10 mouse cellular contexts compared by ENCODE assay signal in the genomic region with DNA sequence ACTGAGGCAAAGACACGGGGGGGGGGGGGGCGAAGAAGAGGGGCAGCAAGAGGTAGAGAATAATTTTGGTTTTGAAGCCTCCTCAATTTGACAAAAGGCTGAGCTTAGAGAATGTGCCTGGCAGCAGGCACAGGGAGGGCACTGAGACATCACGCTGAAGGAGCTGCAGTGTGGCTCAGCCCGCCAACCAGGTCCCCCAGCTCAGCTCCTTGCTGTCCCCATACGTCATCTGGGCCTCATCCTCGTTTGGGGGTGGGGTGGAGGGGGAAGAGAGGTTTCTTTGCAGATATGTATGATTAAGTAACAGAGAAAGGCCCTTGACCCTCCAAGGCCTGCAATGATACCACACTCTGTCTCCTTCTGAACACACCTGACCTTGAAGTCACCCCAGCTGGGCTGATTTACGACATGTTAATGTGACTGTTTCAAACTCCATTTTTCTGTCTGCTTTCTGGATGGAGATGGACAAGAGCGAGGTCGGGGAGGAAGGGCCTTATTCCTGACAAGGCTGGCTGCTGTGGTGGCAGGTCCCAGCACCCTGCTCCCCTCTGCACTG. TPM values are rescaled to one million over a fixed set of nuclear protein-coding genes. Genes with fewer than 3 reads are reported as not detected.
DNase-seq lines count a peak whose midpoint lies in the region; ATAC-seq and TF ChIP-seq lines count a peak whose summit lies in the region.
"Had no signal": no experiment of that assay in that cellular context is flagged by ENCODE, and none has a peak within 500 bp of the region (broad histone marks: within the 10 kb centered on the region; RNA-seq: fewer than 3 reads in every experiment).

No protein-coding gene starts in this region.

- TF ChIP-seq CTCF in midbrain, postnatal 0 days (IDR thresholded peaks at IDR 0.05), result no peak

- 51% methylated on average over 9 of the region's 9 CpGs for WGBS in heart, embryonic 10.5 days
- 79% methylated on average over 9 of the region's 9 CpGs for WGBS in midbrain, embryonic 10.5 days
- WGBS in midbrain, postnatal 0 days, result 74% methylated on average over 9 of the region's 9 CpGs
- 55% methylated on average over 9 of the region's 9 CpGs for WGBS in hindbrain, embryonic 14.5 days
- WGBS in neural tube, embryonic 14.5 days, result 39% methylated on average over 8 of the region's 9 CpGs

- no peak for ATAC-seq in midbrain, postnatal 0 days (ENCODE audit: low FRiP score)
- ATAC-seq in hindbrain, embryonic 14.5 days (ENCODE audit: low FRiP score), result no peak
- ATAC-seq in neural tube, embryonic 14.5 days (ENCODE audit: low read depth), result no peak

- no peak overlapping the region for H3K4me3 ChIP-seq in heart, embryonic 10.5 days
- no peak overlapping the region for H3K4me3 ChIP-seq in midbrain, embryonic 10.5 days
- no peak overlapping the region for H3K4me3 ChIP-seq in midbrain, postnatal 0 days (ENCODE audit: low read depth, low read length)
- no peak overlapping the region for H3K4me3 ChIP-seq in hindbrain, embryonic 14.5 days (replicated peaks; ENCODE audit: low read length)
- H3K4me3 ChIP-seq in neural tube, embryonic 14.5 days (ENCODE audit: low read depth, low read length), result no peak overlapping the region

- H3K36me3 ChIP-seq in heart, embryonic 10.5 days, result no peaks in the 10 kb centered on the region
- H3K36me3 ChIP-seq in midbrain, embryonic 10.5 days, result no peaks in the 10 kb centered on the region
- peaks cover 4% of the 10 kb centered on the region; the same call in 1 of the 2 replicates for H3K36me3 ChIP-seq in midbrain, postnatal 0 days (ENCODE audit: insufficient read depth, low read length)
- no peaks in the 10 kb centered on the region for H3K36me3 ChIP-seq in hindbrain, embryonic 14.5 days (replicated peaks; ENCODE audit: control insufficient read depth, insufficient read depth)
- no peaks in the 10 kb centered on the region for H3K36me3 ChIP-seq in neural tube, embryonic 14.5 days (ENCODE audit: control insufficient read depth, insufficient read depth, low read length)

- DNase-seq in heart, embryonic 10.5 days (ENCODE audit: low spot score), result no peak
- no peak for DNase-seq in heart, adult 8-10 months (ENCODE audit: low spot score)
- no peak for DNase-seq in midbrain, embryonic 10.5 days (ENCODE audit: low spot score)
- no peak for DNase-seq in midbrain, postnatal 0 days (ENCODE audit: low spot score)
- DNase-seq in hindbrain, embryonic 14.5 days (ENCODE audit: low spot score), result no peak
- DNase-seq in left cerebral cortex, postnatal 4 days, result no peak
- DNase-seq in frontal cortex, postnatal 14 days (ENCODE audit: low spot score in 2 of 2), result no peak
- DNase-seq: cerebellum, adult 18-20 months; right cerebral cortex, postnatal 14 days had no signal

- no peak overlapping the region for H3K4me2 ChIP-seq in midbrain, postnatal 0 days (ENCODE audit: low read depth, low read length, poor library complexity, severe bottlenecking)
- no peak overlapping the region for H3K4me2 ChIP-seq in hindbrain, embryonic 14.5 days (replicated peaks)
- no peak overlapping the region for H3K4me2 ChIP-seq in neural tube, embryonic 14.5 days (ENCODE audit: low read depth, low read length)

- no peaks in the 10 kb centered on the region for H3K9me3 ChIP-seq in heart, embryonic 10.5 days
- H3K9me3 ChIP-seq in midbrain, embryonic 10.5 days (replicated peaks), result no peaks in the 10 kb centered on the region
- H3K9me3 ChIP-seq in midbrain, postnatal 0 days (ENCODE audit: low read length), result no peaks in the 10 kb centered on the region
- H3K9me3 ChIP-seq in hindbrain, embryonic 14.5 days (ENCODE audit: control insufficient read depth, low read length), result no peaks in the 10 kb centered on the region
- no peaks in the 10 kb centered on the region for H3K9me3 ChIP-seq in neural tube, embryonic 14.5 days (ENCODE audit: control insufficient read depth, low read length)

- no peak overlapping the region for H3K9ac ChIP-seq in midbrain, postnatal 0 days (replicated peaks; ENCODE audit: low read length, poor library complexity, severe bottlenecking)
- peak overlapping the region; percentile 20; the same call in 1 of the 2 replicates for H3K9ac ChIP-seq in hindbrain, embryonic 14.5 days
- H3K9ac ChIP-seq in neural tube, embryonic 14.5 days (replicated peaks; ENCODE audit: low read depth, low read length), result no peak overlapping the region

- H3K4me1 ChIP-seq in heart, embryonic 10.5 days, result peaks cover 56% of the 10 kb centered on the region
- peaks cover 31% of the 10 kb centered on the region for H3K4me1 ChIP-seq in midbrain, embryonic 10.5 days
- H3K4me1 ChIP-seq in midbrain, postnatal 0 days (ENCODE audit: insufficient read depth, low read length), result 0 out of 2 replicates have a peak, but pooled peaks cover 3% of the 10 kb centered on the region
- H3K4me1 ChIP-seq in hindbrain, embryonic 14.5 days (replicated peaks; ENCODE audit: control insufficient read depth, insufficient read depth, low read length), result peaks cover 11% of the 10 kb centered on the region
- H3K4me1 ChIP-seq in neural tube, embryonic 14.5 days (ENCODE audit: control insufficient read depth, insufficient read depth, low read length), result peaks cover 4% of the 10 kb centered on the region

- peak overlapping the region; percentile 85 for H3K27ac ChIP-seq in heart, embryonic 10.5 days
- H3K27ac ChIP-seq in midbrain, embryonic 10.5 days (replicated peaks), result peak overlapping the region; percentile 55
- no peak overlapping the region for H3K27ac ChIP-seq in midbrain, postnatal 0 days (ENCODE audit: low read depth, low read length)
- no peak overlapping the region for H3K27ac ChIP-seq in hindbrain, embryonic 14.5 days
- H3K27ac ChIP-seq in neural tube, embryonic 14.5 days (ENCODE audit: low read depth, low read length), result 0 out of 2 replicates have a peak overlapping the region, but pooled peaks have one; percentile 6

- intact Hi-C loops in left cerebral cortex, postnatal 4 days (cut with DNase I), result no loop called here

- no peaks in the 10 kb centered on the region for H3K27me3 ChIP-seq in heart, embryonic 10.5 days (ENCODE audit: insufficient read depth, poor library complexity, severe bottlenecking)
- no peaks in the 10 kb centered on the region for H3K27me3 ChIP-seq in midbrain, embryonic 10.5 days (ENCODE audit: low read depth, poor library complexity, severe bottlenecking)
- no peaks in the 10 kb centered on the region for H3K27me3 ChIP-seq in midbrain, postnatal 0 days (ENCODE audit: insufficient read depth, low read length)
- no peaks in the 10 kb centered on the region for H3K27me3 ChIP-seq in hindbrain, embryonic 14.5 days (ENCODE audit: control insufficient read depth, insufficient read depth, low read length)
- H3K27me3 ChIP-seq in neural tube, embryonic 14.5 days (ENCODE audit: control insufficient read depth, insufficient read depth, low read length), result no peaks in the 10 kb centered on the region

RNA-seq across cellular contexts. Expression of a gene that starts 28.9 kb away (rescaled TPM):
- 25.3 and 27.0 TPM in 2 replicates for polyA plus RNA-seq in heart, embryonic 10.5 days (2016; fragmentation: Nextera tagmentation; extraction: Ambion mirVana)
- total RNA-seq in heart, adult 8-10 months (2022), result 1 to 10 TPM in 1 of 4 experiments, under 1 TPM in 1, not detected in 2; 0.54 to 1.0 TPM
- 30.2 and 37.3 TPM in 2 replicates for polyA plus RNA-seq in midbrain, embryonic 10.5 days (2016; fragmentation: Nextera tagmentation; extraction: Ambion mirVana)
- total RNA-seq in midbrain, postnatal 0 days (2014; rRNA removed), result 164 and 199 TPM in 2 replicates
- 271 and 292 TPM in 2 replicates for polyA plus RNA-seq in midbrain, postnatal 0 days (2015; fragmentation: Nextera tagmentation; extraction: Ambion mirVana)
- polyA plus RNA-seq in hindbrain, embryonic 14.5 days (2014; fragmentation: Nextera tagmentation; extraction: Ambion mirVana), result 217 and 222 TPM in 2 replicates
- 202 and 265 TPM in 2 replicates for polyA plus RNA-seq in neural tube, embryonic 14.5 days (2014; fragmentation: Nextera tagmentation; extraction: Ambion mirVana)
- 100 to 1,000 TPM; 174 to 175 TPM for total RNA-seq in left cerebral cortex, postnatal 4 days (2021)

Comparison
In these comparisons a context has a peak if more than half of its experiments do, and no peak if none do; other contexts are left out.
1. H3K27ac ChIP-seq: peak in heart, embryonic 10.5 days (single experiment), midbrain, embryonic 10.5 days (single experiment) and neural tube, embryonic 14.5 days (single experiment); none in midbrain, postnatal 0 days (single experiment) and hindbrain, embryonic 14.5 days (single experiment).